8 mouse cellular contexts compared by ENCODE assay signal in the genomic region with DNA sequence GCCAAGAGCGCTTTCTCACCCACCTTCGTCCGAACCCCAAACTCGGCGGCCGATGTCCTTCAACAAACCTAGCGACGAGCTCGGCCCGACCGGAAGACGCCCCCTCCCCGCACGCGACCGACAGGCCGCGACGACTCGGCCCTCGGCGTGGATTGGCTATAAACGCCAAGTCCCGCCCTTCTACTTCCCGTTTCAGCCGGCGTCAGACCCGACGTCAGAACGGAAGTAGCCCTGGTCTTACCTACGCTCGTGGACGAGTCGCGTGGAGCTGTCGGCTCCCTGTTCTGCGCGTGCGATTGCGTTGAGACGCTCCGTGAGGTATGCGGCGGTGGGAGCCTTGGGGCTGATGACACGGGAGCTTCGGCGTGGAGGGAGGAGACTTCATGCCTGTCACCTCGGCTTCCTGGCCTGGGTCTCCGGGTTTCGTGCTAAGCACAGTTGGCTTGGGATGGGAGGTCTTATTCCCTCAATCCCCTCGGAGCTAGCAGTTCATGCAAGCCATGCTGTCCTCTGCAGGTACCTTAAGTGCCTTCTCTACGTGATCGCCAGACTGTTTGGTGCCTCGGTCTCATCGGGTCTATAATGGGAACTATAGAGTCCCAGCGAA. TPM values are rescaled to one million over a fixed set of nuclear protein-coding genes. Genes with fewer than 3 reads are reported as not detected.
DNase-seq lines count a peak whose midpoint lies in the region; ATAC-seq and TF ChIP-seq lines count a peak whose summit lies in the region.

A gene (minus strand): TSS at position 98 of the 607 bp plus-strand sequence.
A gene (plus strand): TSS at position 219 of the 607 bp plus-strand sequence.

- H3K9me3 ChIP-seq in heart, embryonic 12.5 days (replicated peaks), result no peaks in the 10 kb centered on the region
- H3K9me3 ChIP-seq in kidney, postnatal 0 days (replicated peaks; ENCODE audit: low read length), result no peaks in the 10 kb centered on the region
- no peaks in the 10 kb centered on the region for H3K9me3 ChIP-seq in liver, embryonic 11.5 days (ENCODE audit: control insufficient read depth, low read length)
- no peaks in the 10 kb centered on the region for H3K9me3 ChIP-seq in stomach, embryonic 14.5 days (ENCODE audit: control insufficient read depth, low read depth, low read length)

- no peak for TF ChIP-seq CTCF in kidney, postnatal 0 days (IDR thresholded peaks at IDR 0.05; ENCODE audit: low read depth)

- H3K4me2 ChIP-seq in heart, embryonic 12.5 days, result peak within 1 kb of the TSS; percentile 90
- peak within 1 kb of the TSS; percentile 80 for H3K4me2 ChIP-seq in kidney, postnatal 0 days (ENCODE audit: low read length)
- peak within 1 kb of the TSS; percentile 93 for H3K4me2 ChIP-seq in liver, embryonic 11.5 days
- peak within 1 kb of the TSS; percentile 74 for H3K4me2 ChIP-seq in stomach, embryonic 14.5 days (replicated peaks; ENCODE audit: low read depth, low read length)

- no peaks in the 10 kb centered on the region for H3K27me3 ChIP-seq in heart, embryonic 12.5 days (replicated peaks)
- no peaks in the 10 kb centered on the region for H3K27me3 ChIP-seq in kidney, postnatal 0 days (ENCODE audit: insufficient read depth, low read length)
- no peaks in the 10 kb centered on the region for H3K27me3 ChIP-seq in liver, embryonic 11.5 days (replicated peaks; ENCODE audit: control insufficient read depth, insufficient read depth, low read length)
- no peaks in the 10 kb centered on the region for H3K27me3 ChIP-seq in stomach, embryonic 14.5 days (ENCODE audit: control insufficient read depth, insufficient read depth, low read length)

- H3K9ac ChIP-seq in heart, embryonic 12.5 days, result peak within 1 kb of the TSS; percentile 99
- peak within 1 kb of the TSS; percentile 97 for H3K9ac ChIP-seq in kidney, postnatal 0 days (ENCODE audit: low read depth, low read length)
- H3K9ac ChIP-seq in liver, embryonic 11.5 days (ENCODE audit: low read depth, low read length), result peak within 1 kb of the TSS; percentile 89
- peak within 1 kb of the TSS; percentile 95 for H3K9ac ChIP-seq in stomach, embryonic 14.5 days (replicated peaks; ENCODE audit: low read depth, low read length)

- H3K27ac ChIP-seq in heart, embryonic 12.5 days (ENCODE audit: poor library complexity, severe bottlenecking), result peak within 1 kb of the TSS; percentile 90
- H3K27ac ChIP-seq in kidney, postnatal 0 days, result peak within 1 kb of the TSS; percentile 95
- H3K27ac ChIP-seq in liver, embryonic 11.5 days (ENCODE audit: low read depth, low read length), result peak within 1 kb of the TSS; percentile 67; the same call in 1 of the 2 replicates
- peak within 1 kb of the TSS; percentile 82 for H3K27ac ChIP-seq in stomach, embryonic 14.5 days (ENCODE audit: low read length)

- peak; percentile 97 for DNase-seq in CD4-positive helper T cell, adult 2 months (ENCODE audit: low read depth, low spot score)
- DNase-seq in brain, embryonic 18.5 days (ENCODE audit: low read depth, low spot score), result peak; percentile 92
- DNase-seq in kidney, postnatal 0 days (ENCODE audit: low spot score), result peak; percentile 98
- DNase-seq in liver, embryonic 11.5 days (ENCODE audit: low spot score), result peak; percentile 91
- DNase-seq in naive thymus-derived CD4-positive, alpha-beta T cell, adult 2 months (ENCODE audit: low read depth), result peak; percentile 96

- peak; percentile 99 for ATAC-seq in erythroid progenitor cell, adult 5-6 weeks (replicated peaks; ENCODE audit: low FRiP score, poor library complexity, severe bottlenecking)
- ATAC-seq in heart, embryonic 12.5 days (ENCODE audit: insufficient number of reproducible peaks, low FRiP score), result peak; percentile 99
- ATAC-seq in kidney, postnatal 0 days (replicated peaks; ENCODE audit: low FRiP score, low read depth), result peak; percentile 98
- peak; percentile 98 for ATAC-seq in liver, embryonic 11.5 days (replicated peaks; ENCODE audit: low FRiP score)
- peak; percentile 100 for ATAC-seq in stomach, embryonic 14.5 days (ENCODE audit: insufficient number of reproducible peaks, insufficient read depth, low FRiP score, low read depth)

- H3K4me3 ChIP-seq in heart, embryonic 12.5 days, result peak within 1 kb of the TSS; percentile 92
- H3K4me3 ChIP-seq in kidney, postnatal 0 days (replicated peaks; ENCODE audit: low read depth, low read length), result peak within 1 kb of the TSS; percentile 97
- H3K4me3 ChIP-seq in liver, embryonic 11.5 days (ENCODE audit: low read depth, low read length), result peak within 1 kb of the TSS; percentile 87
- peak within 1 kb of the TSS; percentile 92 for H3K4me3 ChIP-seq in stomach, embryonic 14.5 days (ENCODE audit: low read depth, low read length)

- 0% methylated on average over 56 of the region's 56 CpGs for whole genome bisulfite sequencing in heart, embryonic 12.5 days
- WGBS in kidney, postnatal 0 days, result 1% methylated on average over 56 of the region's 56 CpGs
- under 1% methylated on average over 56 of the region's 56 CpGs for WGBS in liver, embryonic 11.5 days
- WGBS in stomach, embryonic 14.5 days, result under 1% methylated on average over 56 of the region's 56 CpGs

- H3K4me1 ChIP-seq in heart, embryonic 12.5 days (replicated peaks), result peaks cover 21% of the 10 kb centered on the region
- peaks cover 10% of the 10 kb centered on the region for H3K4me1 ChIP-seq in kidney, postnatal 0 days (replicated peaks; ENCODE audit: insufficient read depth, low read length)
- peaks cover 15% of the 10 kb centered on the region for H3K4me1 ChIP-seq in liver, embryonic 11.5 days (replicated peaks; ENCODE audit: control insufficient read depth, insufficient read depth, low read length)
- H3K4me1 ChIP-seq in stomach, embryonic 14.5 days (ENCODE audit: control insufficient read depth, insufficient read depth, low read length), result peaks cover 16% of the 10 kb centered on the region

- peaks cover 47% of the 10 kb centered on the region for H3K36me3 ChIP-seq in heart, embryonic 12.5 days
- H3K36me3 ChIP-seq in kidney, postnatal 0 days (ENCODE audit: insufficient read depth, low read length), result peaks cover 27% of the 10 kb centered on the region
- H3K36me3 ChIP-seq in liver, embryonic 11.5 days (ENCODE audit: control insufficient read depth, insufficient read depth, low read length), result peaks cover 24% of the 10 kb centered on the region
- H3K36me3 ChIP-seq in stomach, embryonic 14.5 days (ENCODE audit: control insufficient read depth, insufficient read depth, low read length), result peaks cover 22% of the 10 kb centered on the region

RNA-seq across cellular contexts. Expression of the first gene that starts in this region (rescaled TPM):
- 215 and 274 TPM in 2 replicates for total RNA-seq in erythroid progenitor cell, adult 5-6 weeks (2015; ENCODE audit: low replicate concordance)
- 74.4 and 133 TPM in 2 replicates for total RNA-seq in erythroid progenitor cell, adult 5-6 weeks (2017; ENCODE audit: low replicate concordance)
- polyA plus RNA-seq in heart, embryonic 12.5 days (2016; fragmentation: Nextera tagmentation; extraction: Ambion mirVana), result 2,494 and 2,546 TPM in 2 replicates
- 2,320 and 2,713 TPM in 2 replicates for polyA plus RNA-seq in kidney, postnatal 0 days (2015; fragmentation: Nextera tagmentation; extraction: Ambion mirVana)
- 1,203 and 1,215 TPM in 2 replicates for polyA plus RNA-seq in liver, embryonic 11.5 days (2014; fragmentation: Nextera tagmentation; extraction: Ambion mirVana)
- polyA plus RNA-seq in stomach, embryonic 14.5 days (2014; fragmentation: Nextera tagmentation; extraction: Ambion mirVana), result 1,169 and 1,234 TPM in 2 replicates

RNA-seq across cellular contexts. Expression of the second gene that starts in this region (rescaled TPM):
- 1.4 and 3.4 TPM in 2 replicates for total RNA-seq in erythroid progenitor cell, adult 5-6 weeks (2015; ENCODE audit: low replicate concordance)
- total RNA-seq in erythroid progenitor cell, adult 5-6 weeks (2017; ENCODE audit: low replicate concordance), result 1.8 and 5.0 TPM in 2 replicates
- polyA plus RNA-seq in heart, embryonic 12.5 days (2016; fragmentation: Nextera tagmentation; extraction: Ambion mirVana), result 7.4 and 7.9 TPM in 2 replicates
- 7.3 TPM in 2 replicates for polyA plus RNA-seq in kidney, postnatal 0 days (2015; fragmentation: Nextera tagmentation; extraction: Ambion mirVana)
- polyA plus RNA-seq in liver, embryonic 11.5 days (2014; fragmentation: Nextera tagmentation; extraction: Ambion mirVana), result 18.4 and 18.8 TPM in 2 replicates
- polyA plus RNA-seq in stomach, embryonic 14.5 days (2014; fragmentation: Nextera tagmentation; extraction: Ambion mirVana), result 10.0 and 11.6 TPM in 2 replicates

Comparison
In these comparisons a context has a peak if more than half of its experiments do, and no peak if none do; other contexts are left out.
1. Peak in every context shown above with its lines: DNase-seq, ATAC-seq, H3K4me3 ChIP-seq and H3K27ac ChIP-seq.